Mouse (Mus musculus) embryo, embryonic 10.5 days (tissue): ENCODE results near the gene Sh2d3c.

ENCODE experiments used
- DNase-seq: peaks from one replicate; pipeline ENCODE4 v3.0.0-alpha.2; 2015; ENCODE audit warnings: low spot score

The Sh2d3c gene

GRCm38 (mm10) chr2:32791297-32791696, 70.4 kb downstream of the Sh2d3c start:
- no peak for DNase-seq

DNA sequence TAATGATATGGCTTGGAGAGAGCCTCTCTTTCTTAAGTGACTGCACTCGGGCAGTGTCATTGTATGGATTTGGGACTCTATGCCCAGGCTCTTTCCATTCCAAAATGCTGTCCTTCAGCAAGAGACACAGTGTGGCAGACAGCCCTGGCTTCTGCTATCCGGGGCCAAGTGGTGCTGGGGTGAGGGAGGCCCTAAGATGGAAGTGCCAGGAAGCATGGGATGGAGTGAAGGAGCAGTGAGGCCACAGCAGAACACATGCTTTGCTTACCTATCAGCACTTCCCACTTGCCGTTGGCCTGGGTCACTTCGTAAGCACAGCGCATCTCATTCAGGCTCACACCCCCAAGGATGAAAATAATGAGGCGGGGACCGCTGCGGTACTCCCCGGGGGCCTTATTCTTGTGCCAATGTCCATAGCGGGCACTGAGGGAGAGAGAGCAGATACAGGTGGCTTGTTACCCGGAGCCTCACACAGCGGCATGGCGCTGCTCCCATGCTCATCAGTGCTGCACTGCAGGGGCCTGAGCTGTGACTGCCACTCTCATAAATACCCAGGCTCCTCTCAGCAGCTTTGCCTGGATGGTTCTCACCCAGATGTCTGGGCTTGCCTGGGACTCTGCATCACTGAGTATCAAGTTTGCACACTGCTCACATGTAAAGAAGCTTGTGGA, 75.0 kb downstream of the Sh2d3c start:
- no peak for DNase-seq

DNA sequence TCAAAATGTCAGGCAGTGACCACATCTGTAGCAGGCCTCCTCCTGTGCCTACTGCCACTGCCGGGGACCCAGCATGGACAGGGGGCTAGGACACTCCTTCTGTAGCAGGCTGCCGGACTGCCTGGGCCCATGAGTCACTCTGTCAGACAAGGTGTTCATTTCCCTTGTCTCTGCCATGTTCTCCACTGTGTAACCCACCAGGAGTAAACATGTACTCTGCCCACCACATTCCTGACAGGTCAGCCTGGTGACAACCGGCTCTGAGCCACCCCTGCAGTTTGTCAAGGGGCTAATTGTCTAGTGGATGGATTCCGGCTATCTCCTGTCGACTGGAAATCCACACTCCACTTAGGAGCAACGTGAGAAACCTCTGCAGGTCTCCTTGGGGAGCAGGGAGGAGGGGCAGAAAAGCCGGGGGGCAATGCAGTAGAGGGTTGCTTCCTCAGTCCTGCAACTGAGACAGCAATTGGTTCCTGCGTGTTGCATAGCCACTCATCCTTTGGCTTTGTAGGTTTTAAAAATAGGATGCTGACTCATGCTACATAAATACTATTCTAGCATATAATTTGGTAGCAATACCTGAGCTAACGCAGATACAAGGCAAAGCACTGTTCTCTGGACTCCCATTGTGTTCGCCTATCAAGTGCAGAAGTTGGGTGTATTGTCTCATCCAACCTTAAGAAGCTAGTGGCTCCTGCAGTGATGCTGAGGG, 77.6 kb downstream of the Sh2d3c start:
- DNase-seq = no peak
